Mouse (Mus musculus) MEL (cell line): Measurements from ENCODE around the gene Syn3.

Source experiments
- CHD2 ChIP-seq: IDR thresholded peaks from 2 replicates; pipeline ENCODE4 v1.6.1; 2011; ENCODE audit warnings: low read length, improper control_type of control experiment
- EP300 ChIP-seq, 2 experiments: IDR thresholded peaks; 2 replicates each; pipeline ENCODE4 v1.6.1; 2011; ENCODE audit warnings: improper control_type of control experiment in 2 of 2, low read length in 2 of 2, low read depth in 1 of 2, mild to moderate bottlenecking in 1 of 2
- ETS1 ChIP-seq: IDR thresholded peaks from 2 replicates; pipeline ENCODE4 v1.6.1; 2012; ENCODE audit warnings: low read depth, mild to moderate bottlenecking, inconsistent platforms, low read length, improper control_type of control experiment, moderate library complexity
- GATA1 ChIP-seq: IDR thresholded peaks from 2 replicates; pipeline ENCODE4 v1.6.1; 2011; ENCODE audit warnings: low read depth, low read length, improper control_type of control experiment
- POLR2A ChIP-seq, 2 experiments: IDR thresholded peaks; 2 replicates each; pipeline ENCODE4 v1.6.1; 2011 to 2012; ENCODE audit warnings: low read length in 2 of 2, mild to moderate bottlenecking in 2 of 2, control low read depth in 1 of 2, improper control_type of control experiment in 1 of 2, low read depth in 1 of 2, moderate library complexity in 1 of 2; ENCODE audit not compliant: control insufficient read depth in 1 of 2, insufficient read depth in 1 of 2, poor library complexity in 1 of 2
- POLR2AphosphoS2 ChIP-seq: IDR thresholded peaks from 2 replicates; pipeline ENCODE4 v1.6.1; 2011; ENCODE audit warnings: low read length, improper control_type of control experiment
- POLR2AphosphoS5 ChIP-seq: IDR thresholded peaks from 2 replicates; pipeline ENCODE4 v1.6.1; 2012; ENCODE audit warnings: low read depth, borderline replicate concordance, mild to moderate bottlenecking, inconsistent platforms, low read length, moderate library complexity, mixed read lengths
- TAL1 ChIP-seq: IDR thresholded peaks from 2 replicates; pipeline ENCODE4 v1.6.1; 2012; ENCODE audit warnings: mild to moderate bottlenecking, inconsistent platforms, low read length, moderate library complexity, mixed read lengths

DNA sequence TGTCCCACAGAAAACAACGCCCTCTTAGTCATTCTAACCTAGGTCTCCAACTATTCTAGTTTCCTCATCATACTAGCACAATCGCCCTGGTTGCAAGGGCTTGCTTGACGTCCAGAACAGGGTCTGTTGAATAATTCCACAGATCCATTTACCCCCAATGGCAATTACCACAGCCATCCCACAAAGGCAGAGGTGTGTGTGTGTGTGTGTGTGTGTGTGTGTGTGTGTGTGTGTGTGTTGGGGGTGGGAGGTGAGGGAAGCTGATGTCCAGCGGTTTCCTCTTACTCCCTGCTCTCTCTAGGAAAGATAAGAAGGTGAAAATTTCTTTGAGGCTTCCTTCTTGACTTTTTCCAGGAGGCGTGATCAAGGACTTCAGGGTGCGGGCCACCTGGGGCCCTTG, 198.9 kb downstream of the Syn3 start:
- TF ChIP-seq CHD2 (no peak), POLR2A (IDR thresholded peaks at IDR 0.05; ENCODE audit: control insufficient read depth in 1 of 2, insufficient read depth in 1 of 2, low read depth in 1 of 2, low read length in 2 of 2, poor library complexity in 1 of 2) (no peak), EP300 (IDR thresholded peaks at IDR 0.05; ENCODE audit: low read depth in 1 of 2, low read length in 2 of 2) (no peak), ETS1 (no peak), POLR2AphosphoS5 (no peak), GATA1 (no peak), POLR2AphosphoS2 (no peak), TAL1 (no peak)
